Mouse (Mus musculus): ENCODE measurements around the gene Nek6.

DNA sequence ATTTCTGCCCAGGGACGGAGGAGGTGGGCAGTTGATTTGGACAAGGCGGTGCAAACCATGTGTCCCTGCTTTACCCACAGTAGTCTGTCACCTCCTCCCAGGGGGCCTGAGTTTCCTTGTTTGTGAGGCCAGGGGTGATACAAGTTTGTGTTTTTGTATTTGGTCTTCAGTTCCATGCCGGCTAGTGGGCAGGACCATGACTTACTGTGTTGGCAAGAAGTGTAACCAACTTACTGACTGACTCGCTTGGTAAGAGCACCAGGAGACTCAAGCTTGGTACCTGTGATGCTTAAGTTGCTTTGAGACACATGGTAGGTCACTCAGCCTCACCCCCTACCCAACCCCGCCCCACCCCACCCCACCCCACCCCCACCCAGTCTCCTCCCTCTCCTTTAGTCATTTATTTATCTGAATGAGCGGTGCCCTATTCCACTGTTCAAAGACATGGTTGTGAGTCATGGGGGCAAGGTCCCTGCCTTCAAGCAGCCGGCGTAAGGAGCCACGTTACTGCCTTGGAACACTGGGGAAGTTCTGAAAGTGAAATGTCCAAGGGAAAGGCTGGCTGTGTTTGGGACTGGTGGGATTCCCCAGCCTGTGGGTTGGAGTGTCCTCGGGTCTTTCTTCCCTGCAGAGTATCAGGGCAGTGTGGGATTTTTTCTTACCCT is 12.5 kb downstream of the Nek6 start:
- TF ChIP-seq GATA1 (IDR thresholded peaks at IDR 0.05; ENCODE audit: borderline replicate concordance, low read length) (no peak), FLI1 (IDR thresholded peaks at IDR 0.05; ENCODE audit: low read length) (no peak)

Measured in megakaryocyte, embryonic 14.5 days (primary cell).